Mouse (Mus musculus) heart, adult 2 months (tissue): ENCODE data around the gene Lypd6b. TPM values are rescaled to one million over a fixed set of nuclear protein-coding genes. Genes with fewer than 3 reads are reported as not detected.

Source experiments
- DNase-seq, 2 experiments: peaks; one replicate each; pipeline ENCODE4 v3.0.0; 2021
- H3K27ac ChIP-seq: fragments of 200-600 bp; 2 replicates; pipeline ENCODE4 v1.8.1; 2022
- H3K27me3 ChIP-seq: fragments of 200-500 bp; 2 replicates; pipeline ENCODE4 v1.6.1; 2012; ENCODE audit warnings: mild to moderate bottlenecking, low read length, inconsistent platforms, mixed read lengths; ENCODE audit not compliant: control insufficient read depth, insufficient read depth
- H3K36me3 ChIP-seq: fragments of 200-500 bp; 2 replicates; pipeline ENCODE4 v1.6.1; 2012; ENCODE audit warnings: low read length, inconsistent platforms; ENCODE audit not compliant: control insufficient read depth, insufficient read depth
- H3K4me1 ChIP-seq: fragments of 200-500 bp; 2 replicates; pipeline ENCODE4 v1.6.1; 2011; ENCODE audit warnings: low read length; ENCODE audit not compliant: control insufficient read depth, insufficient read depth
- H3K4me3 ChIP-seq: fragments of 200-600 bp; 2 replicates; pipeline ENCODE4 v1.8.1; 2022
- H3K79me2 ChIP-seq: fragments of 200-500 bp; replicated peaks from 2 replicates; pipeline ENCODE4 v1.6.1; 2012; ENCODE audit warnings: mild to moderate bottlenecking, inconsistent platforms, low read length, moderate library complexity, mixed read lengths; ENCODE audit not compliant: control insufficient read depth, insufficient read depth
- H3K9ac ChIP-seq: fragments of 200-500 bp; 2 replicates; pipeline ENCODE4 v1.6.1; 2012; ENCODE audit warnings: low read depth, mild to moderate bottlenecking, control low read depth, inconsistent platforms, low read length, mixed read lengths
- CTCF ChIP-seq: fragments of 200-600 bp; IDR thresholded peaks from 2 replicates; pipeline ENCODE4 v1.8.1; 2022; ENCODE audit warnings: antibody characterized with exemption, mild to moderate bottlenecking, moderate library complexity
- EP300 ChIP-seq: fragments of 200-500 bp; IDR thresholded peaks from 2 replicates; pipeline ENCODE4 v1.6.1; 2011; ENCODE audit warnings: low read depth, low read length, control low read depth; ENCODE audit not compliant: insufficient read depth
- POLR2A ChIP-seq: fragments of 200-500 bp; IDR thresholded peaks from 2 replicates; pipeline ENCODE4 v1.6.1; 2011; ENCODE audit warnings: mild to moderate bottlenecking, low read depth, low read length, control low read depth; ENCODE audit not compliant: insufficient read depth
- WGBS: fragments of 180-500 bp; shearing (Covaris S2); methylation state at CpG from one replicate; pipeline ENCODE4 v1.1.7; 2018; 5-methylcytosine and 5-hydroxymethylcytosine counted together
- intact Hi-C: fragments of 180-260 bp; cut with DNase I; formaldehyde crosslinking; loops from one replicate; pipeline ENCODE4 v1.15.1; 2025
- polyA plus RNA-seq: library from polyadenylated mRNA; depleted of rRNA; stranded (reverse); fragments of >200 nt; gene quantifications from 2 replicates; pipeline ENCODE4 v1.2.3, GENCODE M21; 2012
- total RNA-seq, 2 experiments: library from RNA; stranded (reverse); gene quantifications; 2 replicates each; pipeline ENCODE4 v1.2.3; 2021

The Lypd6b gene
- total and polyA plus RNA-seq, 3 experiments = 0.10 to 0.25 TPM; not detected in 1

DNA sequence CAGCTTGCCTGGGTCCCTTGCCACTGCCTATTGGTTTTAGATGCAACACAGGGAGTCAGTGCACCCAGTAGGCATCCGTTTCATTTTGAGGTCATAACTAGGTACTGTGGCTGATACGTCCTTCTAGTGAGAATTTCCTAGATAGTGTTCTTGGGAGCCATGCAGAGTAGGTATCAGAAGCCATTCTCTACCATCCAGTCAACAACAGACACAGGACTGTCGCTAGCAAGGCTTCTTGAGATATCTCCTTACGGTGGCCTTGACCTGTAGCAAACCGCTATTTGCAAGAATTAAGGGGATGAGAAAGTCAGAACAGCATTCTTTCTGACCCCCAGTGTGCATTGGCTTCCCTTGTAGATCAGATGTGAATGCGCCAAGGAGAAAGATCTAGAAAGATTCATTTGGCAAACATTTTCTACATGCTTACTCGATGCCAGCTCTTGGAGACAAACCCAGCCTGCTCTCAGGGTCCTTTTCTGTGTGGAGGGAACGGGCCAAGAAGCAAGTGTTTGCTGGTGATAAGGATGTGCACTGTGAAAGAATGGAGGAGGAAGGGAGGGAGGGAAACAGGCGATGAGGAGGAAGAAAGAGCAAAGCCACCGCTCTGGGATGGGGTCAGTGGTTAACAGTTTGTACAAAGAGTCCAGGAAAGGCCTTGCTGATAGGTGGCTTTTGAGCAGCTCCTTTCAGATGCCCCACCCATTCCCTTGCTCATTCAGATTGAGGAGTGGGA, 82.5 kb downstream of the Lypd6b start:
- intact Hi-C loops = no loop called here
- Histone ChIP-seq H3K27me3 (no peaks in the 10 kb centered on the region), H3K79me2 (no peaks in the 10 kb centered on the region), H3K36me3 (no peaks in the 10 kb centered on the region), H3K4me3 (no peak overlapping the region), H3K4me1 (no peaks in the 10 kb centered on the region), H3K9ac (no peak overlapping the region), H3K27ac (no peak overlapping the region)
- no peak for DNase-seq
- 61% methylated on average over 10 of the region's 10 CpGs for WGBS
- TF ChIP-seq POLR2A (no peak), EP300 (no peak), CTCF (no peak)

- Histone ChIP-seq H3K36me3 (no peaks in the 10 kb centered on the region), H3K4me3 (no peak overlapping the region), H3K79me2 (no peaks in the 10 kb centered on the region), H3K27me3 (no peaks in the 10 kb centered on the region), H3K4me1 (no peaks in the 10 kb centered on the region), H3K9ac (no peak overlapping the region), H3K27ac (no peak overlapping the region)
- intact Hi-C loops = no loop called here
- 45% methylated on average over 1 of the region's 1 CpGs for WGBS
- DNase-seq = no peak
- TF ChIP-seq EP300 (no peak), POLR2A (no peak), CTCF (no peak)
These were observed 83.5 kb downstream of the Lypd6b start for GRCm38 (mm10) chr2:49871012-49871411.

GRCm38 (mm10) chr2:49880507-49880906, 93.0 kb downstream of the Lypd6b start:
- no peak for TF ChIP-seq POLR2A
- no peak for TF ChIP-seq EP300
- TF ChIP-seq CTCF = no peak
- intact Hi-C loops = no loop called here
- H3K27ac ChIP-seq = no peak overlapping the region
- H3K27me3 ChIP-seq = no peaks in the 10 kb centered on the region
- H3K4me3 ChIP-seq = no peak overlapping the region
- no peaks in the 10 kb centered on the region for H3K36me3 ChIP-seq
- no peaks in the 10 kb centered on the region for H3K79me2 ChIP-seq
- DNase-seq = no peak
- H3K9ac ChIP-seq = no peak overlapping the region
- 56% methylated on average over 9 of the region's 9 CpGs for WGBS
- H3K4me1 ChIP-seq = no peaks in the 10 kb centered on the region

- no peak for DNase-seq
- 86% methylated on average over 1 of the region's 1 CpGs for WGBS
- H3K4me3 ChIP-seq = no peak overlapping the region
- no peaks in the 10 kb centered on the region for H3K79me2 ChIP-seq
- no peaks in the 10 kb centered on the region for H3K4me1 ChIP-seq
- intact Hi-C loops = no loop called here
- no peak overlapping the region for H3K27ac ChIP-seq
- H3K36me3 ChIP-seq = no peaks in the 10 kb centered on the region
- H3K27me3 ChIP-seq = no peaks in the 10 kb centered on the region
- TF ChIP-seq EP300 (no peak), POLR2A (no peak), CTCF (no peak)
- no peak overlapping the region for H3K9ac ChIP-seq
These were observed 93.5 kb downstream of the Lypd6b start for GRCm38 (mm10) chr2:49881002-49881401.

DNA sequence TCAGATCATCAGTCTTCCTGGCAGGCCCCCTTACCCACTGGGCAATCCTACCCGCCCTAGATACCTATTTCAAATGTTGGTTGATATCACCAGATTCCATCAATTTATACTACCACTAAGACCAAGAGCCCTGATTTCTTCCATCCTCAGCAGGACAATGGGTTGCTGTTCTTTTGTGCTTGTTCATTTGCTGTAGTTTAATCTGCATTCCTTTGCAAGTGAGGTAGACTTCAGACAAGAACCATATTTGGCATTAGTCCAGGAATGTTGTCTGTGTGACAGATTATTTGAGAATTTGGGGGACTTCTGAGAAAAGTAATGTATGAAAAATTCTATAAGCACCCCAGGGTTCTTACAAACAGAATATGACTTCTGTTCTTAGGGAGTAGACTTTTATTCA, 95.0 kb downstream of the Lypd6b start:
- Histone ChIP-seq H3K9ac (no peak overlapping the region), H3K36me3 (no peaks in the 10 kb centered on the region), H3K79me2 (no peaks in the 10 kb centered on the region), H3K27ac (no peak overlapping the region), H3K27me3 (no peaks in the 10 kb centered on the region), H3K4me3 (no peak overlapping the region), H3K4me1 (no peaks in the 10 kb centered on the region)
- 88% methylated on average over 1 of the region's 1 CpGs for WGBS
- no peak for DNase-seq
- no peak for TF ChIP-seq EP300
- TF ChIP-seq POLR2A = no peak
- TF ChIP-seq CTCF = no peak
- intact Hi-C loops = no loop called here

DNA sequence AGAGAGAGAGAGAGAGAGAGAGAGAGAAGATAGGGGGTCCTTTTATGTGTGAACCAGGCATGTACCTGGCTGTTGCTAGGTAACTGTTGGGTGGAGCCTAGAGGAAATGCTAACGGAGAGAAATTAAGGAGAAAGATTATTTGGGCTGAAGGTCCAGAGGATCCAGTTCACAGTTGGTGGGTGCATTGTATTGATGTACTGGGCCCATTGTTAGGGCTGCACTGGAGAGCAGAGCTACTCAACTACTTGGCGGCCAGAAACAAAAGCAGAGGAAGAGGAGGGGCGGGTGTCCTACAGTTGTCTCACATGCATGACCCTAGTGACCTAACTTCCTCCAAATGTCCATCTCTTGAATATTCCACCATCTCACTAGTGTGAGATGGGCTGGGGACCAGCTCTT, 96.5 kb downstream of the Lypd6b start:
- Histone ChIP-seq H3K36me3 (no peaks in the 10 kb centered on the region), H3K4me1 (no peaks in the 10 kb centered on the region), H3K27ac (no peak overlapping the region), H3K9ac (no peak overlapping the region), H3K79me2 (no peaks in the 10 kb centered on the region), H3K4me3 (no peak overlapping the region), H3K27me3 (no peaks in the 10 kb centered on the region)
- no peak for DNase-seq
- intact Hi-C loops = no loop called here
- WGBS = 46% methylated on average over 3 of the region's 3 CpGs
- no peak for TF ChIP-seq CTCF
- no peak for TF ChIP-seq EP300
- TF ChIP-seq POLR2A = no peak
